Mouse (Mus musculus) ES-Bruce4 (cell line): ENCODE results near the gene Snapc2.

Source experiments
- CTCF ChIP-seq: IDR thresholded peaks from one replicate; pipeline ENCODE4 v1.8.1; 2011; ENCODE audit warnings: low read depth, low read length
- EP300 ChIP-seq: IDR thresholded peaks from 2 replicates; pipeline ENCODE4 v1.6.1; 2011; ENCODE audit warnings: low read depth, low read length; ENCODE audit not compliant: insufficient read depth
- POLR2A ChIP-seq: IDR thresholded peaks from one replicate; pipeline ENCODE4 v1.8.1; 2011; ENCODE audit warnings: low read length; ENCODE audit not compliant: insufficient read depth

DNA sequence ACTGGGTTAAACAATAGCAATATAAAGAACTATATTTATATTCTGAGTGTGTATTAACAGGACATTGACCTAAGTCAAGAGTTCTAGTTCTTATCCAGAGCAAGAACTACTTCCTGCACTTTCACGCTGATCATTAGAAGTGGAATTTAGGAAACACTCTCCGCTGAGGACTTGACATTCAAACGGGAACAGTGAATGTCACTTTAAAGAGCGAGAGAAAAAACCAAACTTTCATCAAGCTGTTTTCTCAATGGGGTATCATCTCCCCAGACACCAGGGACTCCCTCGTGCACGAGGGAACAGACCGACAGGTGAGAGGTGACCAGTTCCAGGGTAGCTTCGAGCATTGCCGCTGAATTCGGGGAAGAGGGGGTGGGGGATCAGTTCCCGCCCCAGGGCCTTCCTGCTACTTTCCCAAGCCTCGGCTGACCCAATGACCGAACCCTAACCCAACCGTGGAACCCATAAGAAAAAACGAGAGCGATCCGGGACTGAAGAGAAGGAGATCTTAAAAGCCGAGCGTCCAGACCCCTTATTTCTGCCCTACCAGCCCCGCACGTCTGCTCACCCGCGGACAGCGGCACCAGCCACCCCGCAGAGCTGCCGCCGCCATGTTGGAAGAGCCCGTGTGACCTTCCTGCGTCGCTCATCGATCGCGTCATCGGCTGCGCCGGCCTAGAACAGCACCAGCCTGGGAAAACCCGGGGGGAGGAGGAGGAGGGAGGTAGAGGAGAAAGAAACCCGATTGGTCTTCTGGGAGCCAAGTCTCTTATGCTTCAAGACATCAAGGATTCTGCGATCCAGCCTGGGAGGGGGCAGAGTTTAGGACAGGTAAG, 22.6 kb downstream of the Snapc2 start, which contains the start of gene Timm44:
- TF ChIP-seq CTCF (no peak), POLR2A (no peak), EP300 (0 out of 2 replicates have a peak, but pooled peaks have one; percentile 52)
